Comparison of ENCODE assay signal across 8 mouse cellular contexts in genomic region chr6:88842731-88843151, GRCm38 (mm10). TPM values are rescaled to one million over a fixed set of nuclear protein-coding genes. Genes with fewer than 3 reads are reported as not detected.
A peak's percentile ranks its signal among the peaks of the same experiment; 100 is the strongest.
DNase-seq lines count a peak whose midpoint lies in the region; ATAC-seq and TF ChIP-seq lines count a peak whose summit lies in the region.

No protein-coding gene starts in this region.

- H3K79me3 ChIP-seq in C2C12 (ENCODE audit: low read depth): no peaks in the 10 kb centered on the region

- H3K4me1 ChIP-seq in heart, embryonic 10.5 days: peaks cover 30% of the 10 kb centered on the region
- H3K4me1 ChIP-seq in heart, embryonic 16.5 days (ENCODE audit: control insufficient read depth, insufficient read depth, low read length): peaks cover 14% of the 10 kb centered on the region
- peaks cover 23% of the 10 kb centered on the region for H3K4me1 ChIP-seq in limb, embryonic 15.5 days

- H3K9ac ChIP-seq in heart, embryonic 16.5 days (ENCODE audit: low read length): peak overlapping the region; percentile 80
- H3K9ac ChIP-seq in limb, embryonic 15.5 days: peak overlapping the region; percentile 73

- peak overlapping the region; percentile 84 for H3K4me2 ChIP-seq in heart, embryonic 16.5 days (ENCODE audit: low read depth, low read length)
- H3K4me2 ChIP-seq in limb, embryonic 15.5 days: peak overlapping the region; percentile 90

- H3K4me3 ChIP-seq in heart, embryonic 10.5 days: peak overlapping the region; percentile 78
- peak overlapping the region; percentile 40 for H3K4me3 ChIP-seq in C2C12 (ENCODE audit: insufficient read depth, poor library complexity, severe bottlenecking)
- peak overlapping the region; percentile 97 for H3K4me3 ChIP-seq in heart, embryonic 16.5 days (ENCODE audit: low read length)
- H3K4me3 ChIP-seq in limb, embryonic 15.5 days: peak overlapping the region; percentile 89

- ATAC-seq in heart, embryonic 16.5 days (replicated peaks; ENCODE audit: extremely low read depth, insufficient read depth, low FRiP score): no peak
- no peak for ATAC-seq in limb, embryonic 15.5 days (ENCODE audit: insufficient number of reproducible peaks, low FRiP score, low TSS enrichment, low read depth)
- ATAC-seq in activated CD4-positive, CD25-positive, alpha-beta regulatory T cell, adult 4 months: no peak

- H3K79me2 ChIP-seq in C2C12 (ENCODE audit: control insufficient read depth, insufficient read depth): no peaks in the 10 kb centered on the region

- peak overlapping the region; percentile 93 for H3K27ac ChIP-seq in heart, embryonic 10.5 days
- H3K27ac ChIP-seq in heart, embryonic 16.5 days (ENCODE audit: low read length): peak overlapping the region; percentile 82
- H3K27ac ChIP-seq in limb, embryonic 15.5 days: peak overlapping the region; percentile 90

- no peaks in the 10 kb centered on the region for H3K27me3 ChIP-seq in heart, embryonic 10.5 days (ENCODE audit: insufficient read depth, poor library complexity, severe bottlenecking)
- no peaks in the 10 kb centered on the region for H3K27me3 ChIP-seq in C2C12 (ENCODE audit: control insufficient read depth, insufficient read depth, insufficient read length)
- H3K27me3 ChIP-seq in heart, embryonic 16.5 days (ENCODE audit: control insufficient read depth, insufficient read depth, low read length): no peaks in the 10 kb centered on the region
- H3K27me3 ChIP-seq in limb, embryonic 15.5 days: no peaks in the 10 kb centered on the region

- no peak for DNase-seq in heart, embryonic 10.5 days (ENCODE audit: low spot score)
- DNase-seq in heart, postnatal 25 days (ENCODE audit: low spot score): no peak
- DNase-seq in brain, adult 2 months (ENCODE audit: low read depth, low spot score): peak; percentile 64
- DNase-seq in right cerebral cortex, postnatal 10 days (ENCODE audit: low spot score in 2 of 2): peak; percentile 70 to 81

- under 1% methylated on average over 32 of the region's 32 CpGs for WGBS in heart, embryonic 10.5 days
- WGBS in heart, embryonic 16.5 days: 1% methylated on average over 32 of the region's 32 CpGs
- WGBS in limb, embryonic 15.5 days: 0% methylated on average over 32 of the region's 32 CpGs

- H3K9me3 ChIP-seq in heart, embryonic 10.5 days: no peaks in the 10 kb centered on the region
- H3K9me3 ChIP-seq in heart, embryonic 16.5 days (replicated peaks; ENCODE audit: control insufficient read depth, low read length): no peaks in the 10 kb centered on the region
- no peaks in the 10 kb centered on the region for H3K9me3 ChIP-seq in limb, embryonic 15.5 days

- intact Hi-C loops in heart, postnatal 25 days (cut with DNase I): no loop called here

- H3ac ChIP-seq in C2C12 (ENCODE audit: control insufficient read depth, insufficient read length, low read depth): peak overlapping the region; percentile 64

- peaks cover 19% of the 10 kb centered on the region for H3K36me3 ChIP-seq in heart, embryonic 10.5 days
- no peaks in the 10 kb centered on the region for H3K36me3 ChIP-seq in C2C12 (ENCODE audit: control insufficient read depth, insufficient read depth)
- H3K36me3 ChIP-seq in heart, embryonic 16.5 days (ENCODE audit: control insufficient read depth, insufficient read depth): peaks cover 14% of the 10 kb centered on the region
- peaks cover 31% of the 10 kb centered on the region for H3K36me3 ChIP-seq in limb, embryonic 15.5 days

- TF ChIP-seq CTCF in C2C12 (IDR thresholded peaks at IDR 0.05; ENCODE audit: control insufficient read depth, insufficient read depth, insufficient read length): no peak

TF ChIP-seq in C2C12, 6 proteins besides CTCF, POLR2A, EP300 and RAD21:
- no peak for TF ChIP-seq MYOG (IDR thresholded peaks at IDR 0.05; ENCODE audit: control insufficient read depth, extremely low read depth, insufficient read length)
- TF ChIP-seq MYOD1 (IDR thresholded peaks at IDR 0.05; ENCODE audit: control insufficient read depth, insufficient read length, low read depth): no peak
- TF ChIP-seq FOSL1 (IDR thresholded peaks at IDR 0.05; ENCODE audit: insufficient read depth, low read length, poor library complexity, severe bottlenecking): no peak
- no peak for TF ChIP-seq USF1 (IDR thresholded peaks at IDR 0.05; ENCODE audit: low read depth)
- TF ChIP-seq MAX (IDR thresholded peaks at IDR 0.05): no peak
- no peak for TF ChIP-seq CEBPB (IDR thresholded peaks at IDR 0.05; ENCODE audit: low read depth)

RNA-seq across cellular contexts. Expression of gene Abtb1, which starts 1.0 kb away (rescaled TPM):
- 20.9 and 23.5 TPM in 2 replicates for polyA plus RNA-seq in heart, embryonic 10.5 days (2016; fragmentation: Nextera tagmentation; extraction: Ambion mirVana)
- total RNA-seq in heart, postnatal 25 days (2021): 10 to 100 TPM; 21.9 to 23.3 TPM
- polyA plus RNA-seq in C2C12 (2012; fragmentation: generic; extraction: Trizol): 6.7 TPM
- 28.3 and 31.6 TPM in 2 replicates for polyA plus RNA-seq in heart, embryonic 16.5 days (2015; fragmentation: Nextera tagmentation; extraction: Ambion mirVana)
- polyA plus RNA-seq in limb, embryonic 15.5 days (2015; fragmentation: Nextera tagmentation; extraction: Ambion mirVana): 29.9 and 33.3 TPM in 2 replicates
- polyA plus RNA-seq in activated CD4-positive, CD25-positive, alpha-beta regulatory T cell, adult 4 months (2017; shearing (Covaris generic)): 10 to 100 TPM; 42.8 to 57.5 TPM

RNA-seq across cellular contexts. Expression of gene Podxl2, which starts 32.1 kb away (rescaled TPM):
- polyA plus RNA-seq in heart, embryonic 10.5 days (2016; fragmentation: Nextera tagmentation; extraction: Ambion mirVana): 26.7 and 28.6 TPM in 2 replicates
- 10 to 100 TPM; 16.5 to 16.8 TPM for total RNA-seq in heart, postnatal 25 days (2021)
- 2.8 TPM for polyA plus RNA-seq in C2C12 (2012; fragmentation: generic; extraction: Trizol)
- 43.7 and 45.0 TPM in 2 replicates for polyA plus RNA-seq in heart, embryonic 16.5 days (2015; fragmentation: Nextera tagmentation; extraction: Ambion mirVana)
- polyA plus RNA-seq in limb, embryonic 15.5 days (2015; fragmentation: Nextera tagmentation; extraction: Ambion mirVana): 85.6 and 88.3 TPM in 2 replicates
- polyA plus RNA-seq in activated CD4-positive, CD25-positive, alpha-beta regulatory T cell, adult 4 months (2017; shearing (Covaris generic)): not detected

RNA-seq across cellular contexts. Expression of gene Mcm2, which starts 55.8 kb away (rescaled TPM):
- 184 TPM in 2 replicates for polyA plus RNA-seq in heart, embryonic 10.5 days (2016; fragmentation: Nextera tagmentation; extraction: Ambion mirVana)
- total RNA-seq in heart, postnatal 25 days (2021): 1 to 10 TPM; 6.1 to 7.4 TPM
- polyA plus RNA-seq in C2C12 (2012; fragmentation: generic; extraction: Trizol): 126 TPM
- 88.3 and 94.7 TPM in 2 replicates for polyA plus RNA-seq in heart, embryonic 16.5 days (2015; fragmentation: Nextera tagmentation; extraction: Ambion mirVana)
- 99.4 and 100 TPM in 2 replicates for polyA plus RNA-seq in limb, embryonic 15.5 days (2015; fragmentation: Nextera tagmentation; extraction: Ambion mirVana)
- polyA plus RNA-seq in activated CD4-positive, CD25-positive, alpha-beta regulatory T cell, adult 4 months (2017; shearing (Covaris generic)): 10 to 100 TPM; 27.0 to 41.8 TPM

RNA-seq across cellular contexts. Expression of gene Tpra1, which starts 59.3 kb away (rescaled TPM):
- 46.1 and 52.4 TPM in 2 replicates for polyA plus RNA-seq in heart, embryonic 10.5 days (2016; fragmentation: Nextera tagmentation; extraction: Ambion mirVana)
- 10 to 100 TPM; 36.4 to 37.2 TPM for total RNA-seq in heart, postnatal 25 days (2021)
- polyA plus RNA-seq in C2C12 (2012; fragmentation: generic; extraction: Trizol): 29.1 TPM
- polyA plus RNA-seq in heart, embryonic 16.5 days (2015; fragmentation: Nextera tagmentation; extraction: Ambion mirVana): 54.9 and 58.0 TPM in 2 replicates
- 83.2 and 83.3 TPM in 2 replicates for polyA plus RNA-seq in limb, embryonic 15.5 days (2015; fragmentation: Nextera tagmentation; extraction: Ambion mirVana)
- polyA plus RNA-seq in activated CD4-positive, CD25-positive, alpha-beta regulatory T cell, adult 4 months (2017; shearing (Covaris generic)): 10 to 100 TPM; 43.6 to 57.7 TPM

Comparison
In these comparisons a context has a peak if more than half of its experiments do, and no peak if none do; other contexts are left out.
1. DNase-seq: peak in brain, adult 2 months (single experiment) and right cerebral cortex, postnatal 10 days (2 of 2); none in heart, embryonic 10.5 days (single experiment) and heart, postnatal 25 days (single experiment).
2. H3K4me3 ChIP-seq: peak in every context shown above with its lines; median percentile 97 in heart, embryonic 16.5 days; 89 in limb, embryonic 15.5 days; 78 in heart, embryonic 10.5 days; 40 in C2C12.
3. Peak in every context shown above with its lines, with median percentiles within 50 percentile points of each other: H3K27ac ChIP-seq.